Mouse (Mus musculus) kidney, embryonic 15.5 days (tissue): Measurements from ENCODE around the gene Aff3. TPM values are rescaled to one million over a fixed set of nuclear protein-coding genes. Genes with fewer than 3 reads are reported as not detected.
"Not testable (repeated sequence)": the region's sequence is repeated elsewhere in the genome, so short reads cannot be mapped to it uniquely, and the experiment has no call there.

ENCODE experiments used
- ATAC-seq: fragments of 200-750 bp; cut with Nextera tagmentation; replicated peaks from 2 replicates; pipeline ENCODE4 v1.8.0; 2017; ENCODE audit warnings: moderate TSS enrichment; ENCODE audit not compliant: low FRiP score
- H3K27ac ChIP-seq: fragments of 300-500 bp; sonication (generic); 2 replicates; pipeline ENCODE4 v1.5.1; 2015; ENCODE audit warnings: mild to moderate bottlenecking, inconsistent platforms
- H3K27me3 ChIP-seq: fragments of 300-500 bp; sonication (generic); 2 replicates; pipeline ENCODE4 v1.6.1; 2015; ENCODE audit warnings: inconsistent platforms
- H3K36me3 ChIP-seq: fragments of 300-500 bp; sonication (generic); 2 replicates; pipeline ENCODE4 v1.6.1; 2015; ENCODE audit warnings: inconsistent platforms
- H3K4me1 ChIP-seq: fragments of 300-500 bp; sonication (generic); 2 replicates; pipeline ENCODE4 v1.6.1; 2015; ENCODE audit warnings: inconsistent platforms
- H3K4me2 ChIP-seq: fragments of 300-500 bp; sonication (generic); 2 replicates; pipeline ENCODE4 v1.6.1; 2015; ENCODE audit warnings: moderate library complexity, mild to moderate bottlenecking, inconsistent platforms
- H3K4me3 ChIP-seq: fragments of 300-500 bp; sonication (generic); replicated peaks from 2 replicates; pipeline ENCODE4 v1.5.1; 2015; ENCODE audit warnings: mild to moderate bottlenecking, inconsistent platforms
- H3K9ac ChIP-seq: fragments of 300-500 bp; sonication (generic); 2 replicates; pipeline ENCODE4 v1.6.1; 2015; ENCODE audit warnings: mild to moderate bottlenecking, inconsistent platforms
- H3K9me3 ChIP-seq: fragments of 300-500 bp; sonication (generic); replicated peaks from 2 replicates; pipeline ENCODE4 v1.6.1; 2016; ENCODE audit warnings: inconsistent platforms
- WGBS: fragments of 180-500 bp; shearing (Covaris S2); methylation state at CpG from one replicate; pipeline ENCODE4 v1.1.7; 2015; ENCODE audit warnings: mixed read lengths; 5-methylcytosine and 5-hydroxymethylcytosine counted together
- polyA plus RNA-seq: library from polyadenylated mRNA; unstranded; fragments of >200 nt; fragmentation: Nextera tagmentation; extraction: Ambion mirVana; gene quantifications from 2 replicates; pipeline ENCODE4 v1.2.1, GENCODE M21; 2015

Gene Aff3
- polyA plus RNA-seq, 1 experiment from 2014 or later: 7.5 TPM

GRCm38 (mm10) chr1:38438447-38438846 is 226.3 kb downstream of the Aff3 start:
- no peak for ATAC-seq
- peaks cover 70% of the 10 kb centered on the region for H3K4me1 ChIP-seq
- H3K27me3 ChIP-seq: no peaks in the 10 kb centered on the region
- no peak overlapping the region for H3K4me3 ChIP-seq
- 21% methylated on average over 4 of the region's 4 CpGs for WGBS
- H3K36me3 ChIP-seq: no peaks in the 10 kb centered on the region
- H3K27ac ChIP-seq: peak overlapping the region; percentile 91
- no peak overlapping the region for H3K9ac ChIP-seq
- H3K4me2 ChIP-seq: peak overlapping the region; percentile 17; the same call in 1 of the 2 replicates
- H3K9me3 ChIP-seq: no peaks in the 10 kb centered on the region

- Histone ChIP-seq H3K27ac (no peak overlapping the region), H3K9me3 (no peaks in the 10 kb centered on the region), H3K9ac (no peak overlapping the region), H3K36me3 (no peaks in the 10 kb centered on the region), H3K4me3 (no peak overlapping the region), H3K27me3 (no peaks in the 10 kb centered on the region), H3K4me2 (no peak overlapping the region), H3K4me1 (peaks cover 62% of the 10 kb centered on the region)
- no peak for ATAC-seq
- 66% methylated on average over 4 of the region's 4 CpGs for WGBS
Measured at GRCm38 (mm10) chr1:38437671-38438070, 227.1 kb downstream of the Aff3 start.

GRCm38 (mm10) chr1:38436471-38437340 is 228.0 kb downstream of the Aff3 start:
- peaks cover 53% of the 10 kb centered on the region for H3K4me1 ChIP-seq
- no peak overlapping the region for H3K9ac ChIP-seq
- peak overlapping the region; percentile 52; the same call in 1 of the 2 replicates for H3K27ac ChIP-seq
- H3K27me3 ChIP-seq: no peaks in the 10 kb centered on the region
- no peak overlapping the region for H3K4me2 ChIP-seq
- H3K4me3 ChIP-seq: no peak overlapping the region
- 35% methylated on average over 12 of the region's 12 CpGs for WGBS
- no peaks in the 10 kb centered on the region for H3K36me3 ChIP-seq
- no peaks in the 10 kb centered on the region for H3K9me3 ChIP-seq
- no peak for ATAC-seq

- H3K27ac ChIP-seq: not testable (repeated sequence)
Measured at GRCm38 (mm10) chr1:38430311-38430710, 234.4 kb downstream of the Aff3 start.

GRCm38 (mm10) chr1:38428708-38429683 is 235.8 kb downstream of the Aff3 start:
- H3K9ac ChIP-seq: no peak overlapping the region
- no peaks in the 10 kb centered on the region for H3K27me3 ChIP-seq
- no peak overlapping the region for H3K4me3 ChIP-seq
- WGBS: 45% methylated on average over 13 of the region's 13 CpGs
- ATAC-seq: 0 out of 2 replicates have a peak, but pooled peaks have one; percentile 43
- no peaks in the 10 kb centered on the region for H3K36me3 ChIP-seq
- peaks cover 24% of the 10 kb centered on the region for H3K4me1 ChIP-seq
- H3K27ac ChIP-seq: no peak overlapping the region
- H3K4me2 ChIP-seq: no peak overlapping the region
- no peaks in the 10 kb centered on the region for H3K9me3 ChIP-seq

More at GRCm38 (mm10) chr1:38430311-38430710, 234.4 kb downstream of the Aff3 start:
- not testable (repeated sequence) for H3K4me3 ChIP-seq, ATAC-seq, H3K27me3 ChIP-seq, H3K4me2 ChIP-seq, H3K9me3 ChIP-seq, H3K9ac ChIP-seq, H3K36me3 ChIP-seq
- WGBS: 91% methylated on average over 12 of the region's 12 CpGs
- peaks cover 21% of the 10 kb centered on the region for H3K4me1 ChIP-seq

- no peak overlapping the region for H3K4me2 ChIP-seq
- H3K4me3 ChIP-seq: no peak overlapping the region
- ATAC-seq: no peak
- no peaks in the 10 kb centered on the region for H3K27me3 ChIP-seq
- H3K9me3 ChIP-seq: no peaks in the 10 kb centered on the region
- H3K36me3 ChIP-seq: no peaks in the 10 kb centered on the region
- no peak overlapping the region for H3K27ac ChIP-seq
- WGBS: 95% methylated on average over 6 of the region's 6 CpGs
- no peak overlapping the region for H3K9ac ChIP-seq
- H3K4me1 ChIP-seq: peaks cover 16% of the 10 kb centered on the region; the same call in 1 of the 2 replicates
Measured at GRCm38 (mm10) chr1:38422921-38423320, 241.8 kb downstream of the Aff3 start.

GRCm38 (mm10) chr1:38419331-38419730 is 245.4 kb downstream of the Aff3 start:
- Histone ChIP-seq H3K4me3 (no peak overlapping the region), H3K36me3 (no peaks in the 10 kb centered on the region), H3K4me2 (no peak overlapping the region), H3K9me3 (no peaks in the 10 kb centered on the region), H3K27ac (no peak overlapping the region), H3K4me1 (peaks cover 11% of the 10 kb centered on the region; the same call in 1 of the 2 replicates), H3K27me3 (no peaks in the 10 kb centered on the region), H3K9ac (no peak overlapping the region)
- no peak for ATAC-seq
- 75% methylated on average over 4 of the region's 4 CpGs for WGBS

GRCm38 (mm10) chr1:38418181-38419032 is 246.3 kb downstream of the Aff3 start:
- ATAC-seq: no peak
- WGBS: 78% methylated on average over 12 of the region's 12 CpGs
- no peak overlapping the region for H3K4me2 ChIP-seq

GRCm38 (mm10) chr1:38417196-38417595 is 247.6 kb downstream of the Aff3 start:
- no peaks in the 10 kb centered on the region for H3K4me1 ChIP-seq
- ATAC-seq: no peak
- no peaks in the 10 kb centered on the region for H3K27me3 ChIP-seq
- WGBS: 62% methylated on average over 12 of the region's 12 CpGs
- no peaks in the 10 kb centered on the region for H3K36me3 ChIP-seq
- no peak overlapping the region for H3K27ac ChIP-seq
- no peak overlapping the region for H3K9ac ChIP-seq
- no peaks in the 10 kb centered on the region for H3K9me3 ChIP-seq
- H3K4me2 ChIP-seq: 0 out of 2 replicates have a peak overlapping the region, but pooled peaks have one; percentile 4
- no peak overlapping the region for H3K4me3 ChIP-seq

More at GRCm38 (mm10) chr1:38418181-38419032, 246.3 kb downstream of the Aff3 start:
- Histone ChIP-seq H3K36me3 (no peaks in the 10 kb centered on the region), H3K9me3 (no peaks in the 10 kb centered on the region), H3K4me1 (0 out of 2 replicates have a peak, but pooled peaks cover 4% of the 10 kb centered on the region), H3K27me3 (no peaks in the 10 kb centered on the region), H3K27ac (no peak overlapping the region), H3K9ac (no peak overlapping the region), H3K4me3 (no peak overlapping the region)

- H3K4me2 ChIP-seq: no peak overlapping the region
- no peak overlapping the region for H3K27ac ChIP-seq
- H3K36me3 ChIP-seq: no peaks in the 10 kb centered on the region
- H3K9me3 ChIP-seq: no peaks in the 10 kb centered on the region
- H3K9ac ChIP-seq: no peak overlapping the region
- no peak overlapping the region for H3K4me3 ChIP-seq
- H3K4me1 ChIP-seq: no peaks in the 10 kb centered on the region
- WGBS: 91% methylated on average over 6 of the region's 6 CpGs
- no peak for ATAC-seq
- H3K27me3 ChIP-seq: no peaks in the 10 kb centered on the region
Measured at GRCm38 (mm10) chr1:38415511-38415910, 249.2 kb downstream of the Aff3 start.

- no peak for ATAC-seq
- Histone ChIP-seq H3K27me3 (no peaks in the 10 kb centered on the region), H3K9ac (no peak overlapping the region), H3K36me3 (no peaks in the 10 kb centered on the region), H3K4me3 (no peak overlapping the region), H3K27ac (no peak overlapping the region), H3K4me1 (no peaks in the 10 kb centered on the region), H3K9me3 (no peaks in the 10 kb centered on the region), H3K4me2 (no peak overlapping the region)
- 70% methylated on average over 4 of the region's 4 CpGs for WGBS
Measured at GRCm38 (mm10) chr1:38411106-38411505, 253.6 kb downstream of the Aff3 start.
